Mouse (Mus musculus) embryonic facial prominence, embryonic 11.5 days (tissue): ENCODE data around the gene Olfr1177-ps. TPM values are rescaled to one million over a fixed set of nuclear protein-coding genes. Genes with fewer than 3 reads are reported as not detected.

Experiments
- ATAC-seq: fragments of 200-750 bp; cut with Nextera tagmentation; replicated peaks from 2 replicates; pipeline ENCODE4 v1.8.0; 2017; ENCODE audit warnings: low read depth; ENCODE audit not compliant: insufficient number of reproducible peaks, low FRiP score, low TSS enrichment
- DNase-seq: peaks from one replicate; pipeline ENCODE4 v3.0.0-alpha.2; 2015; ENCODE audit warnings: low spot score
- H3K27ac ChIP-seq: fragments of 300-500 bp; sonication (generic); replicated peaks from 2 replicates; pipeline ENCODE4 v1.5.1; 2014; ENCODE audit warnings: mild to moderate bottlenecking, low read depth, low read length, control low read depth
- H3K27me3 ChIP-seq: fragments of 300-500 bp; sonication (generic); 2 replicates; pipeline ENCODE4 v1.6.1; 2014; ENCODE audit warnings: mild to moderate bottlenecking, low read length, moderate library complexity, mixed read lengths; ENCODE audit not compliant: control insufficient read depth, insufficient read depth
- H3K36me3 ChIP-seq: fragments of 300-500 bp; sonication (generic); replicated peaks from 2 replicates; pipeline ENCODE4 v1.6.1; 2014; ENCODE audit warnings: low read depth, mild to moderate bottlenecking, low read length, moderate library complexity, mixed read lengths; ENCODE audit not compliant: control insufficient read depth, insufficient read depth
- H3K4me1 ChIP-seq: fragments of 300-500 bp; sonication (generic); 2 replicates; pipeline ENCODE4 v1.6.1; 2014; ENCODE audit warnings: low read length, mixed read lengths; ENCODE audit not compliant: control insufficient read depth, insufficient read depth
- H3K4me2 ChIP-seq: fragments of 300-500 bp; sonication (generic); 2 replicates; pipeline ENCODE4 v1.6.1; 2014; ENCODE audit warnings: low read depth, mild to moderate bottlenecking, control low read depth, low read length, moderate library complexity
- H3K4me3 ChIP-seq: fragments of 300-500 bp; sonication (generic); 2 replicates; pipeline ENCODE4 v1.5.1; 2014; ENCODE audit warnings: low read depth, low read length, control low read depth
- H3K9ac ChIP-seq: fragments of 300-500 bp; sonication (generic); replicated peaks from 2 replicates; pipeline ENCODE4 v1.6.1; 2014; ENCODE audit warnings: mild to moderate bottlenecking, control low read depth, low read length
- H3K9me3 ChIP-seq: fragments of 300-500 bp; sonication (generic); replicated peaks from 2 replicates; pipeline ENCODE4 v1.6.1; 2016; ENCODE audit warnings: mild to moderate bottlenecking, low read length, inconsistent platforms, mixed read lengths; ENCODE audit not compliant: control insufficient read depth
- WGBS: fragments of 180-500 bp; shearing (Covaris S2); extraction: QIAGEN DNeasy Blood & Tissue Kit; methylation state at CpG from one replicate; pipeline ENCODE4 v1.1.7; 2014; 5-methylcytosine and 5-hydroxymethylcytosine counted together
- polyA plus RNA-seq: library from polyadenylated mRNA; unstranded; fragments of >200 nt; fragmentation: Nextera tagmentation; extraction: Ambion mirVana; gene quantifications from 2 replicates; pipeline ENCODE4 v1.2.1, GENCODE M21; 2014

Olfr1177-ps gene
- not detected in 2 replicates for polyA plus RNA-seq

GRCm38 (mm10) chr2:88346392-88346791 is at the start of gene Olfr1177-ps:
Olfr1177-ps (minus strand) TSS chr2:88346492.
- Histone ChIP-seq H3K4me3 (no peak within 1 kb of the TSS), H3K9ac (no peak within 1 kb of the TSS), H3K27ac (no peak within 1 kb of the TSS), H3K4me1 (no peaks in the 10 kb centered on the region), H3K9me3 (no peaks in the 10 kb centered on the region), H3K4me2 (no peak within 1 kb of the TSS), H3K27me3 (no peaks in the 10 kb centered on the region), H3K36me3 (no peaks in the 10 kb centered on the region)
- DNase-seq, result no peak
- WGBS, result 88% methylated on average over 1 of the region's 1 CpGs
- no peak for ATAC-seq

GRCm38 (mm10) chr2:88386762-88387161 is 40.5 kb upstream of the Olfr1177-ps start, which contains the start of gene Olfr1178:
Olfr1178 (plus strand) TSS chr2:88387062.
- ATAC-seq (no peak), DNase-seq (no peak)
- no peaks in the 10 kb centered on the region for H3K36me3 ChIP-seq
- no peak within 1 kb of the TSS for H3K4me2 ChIP-seq
- H3K9me3 ChIP-seq, result no peaks in the 10 kb centered on the region
- H3K27ac ChIP-seq, result no peak within 1 kb of the TSS
- H3K4me3 ChIP-seq, result no peak within 1 kb of the TSS
- H3K27me3 ChIP-seq, result no peaks in the 10 kb centered on the region
- WGBS, result 89% methylated on average over 1 of the region's 1 CpGs
- no peaks in the 10 kb centered on the region for H3K4me1 ChIP-seq
- H3K9ac ChIP-seq, result no peak within 1 kb of the TSS

- Histone ChIP-seq H3K27ac (no peak overlapping the region), H3K9ac (no peak overlapping the region), H3K9me3 (no peaks in the 10 kb centered on the region), H3K4me1 (no peaks in the 10 kb centered on the region), H3K36me3 (no peaks in the 10 kb centered on the region), H3K4me2 (no peak overlapping the region), H3K27me3 (no peaks in the 10 kb centered on the region), H3K4me3 (no peak overlapping the region)
- WGBS, result 6% methylated on average over 2 of the region's 2 CpGs
- DNase-seq (peak; percentile 69), ATAC-seq (no peak)
These were observed 10.0 kb upstream of the Olfr1177-ps start for GRCm38 (mm10) chr2:88356304-88356703.

GRCm38 (mm10) chr2:88336421-88336820 is 9.9 kb downstream of the Olfr1177-ps start, which contains the start of gene Olfr1176:
Olfr1176 (plus strand) TSS chr2:88336721.
- Histone ChIP-seq H3K9ac (no peak within 1 kb of the TSS), H3K27ac (no peak within 1 kb of the TSS), H3K4me1 (no peaks in the 10 kb centered on the region), H3K27me3 (no peaks in the 10 kb centered on the region), H3K4me3 (no peak within 1 kb of the TSS), H3K4me2 (no peak within 1 kb of the TSS), H3K36me3 (no peaks in the 10 kb centered on the region), H3K9me3 (no peaks in the 10 kb centered on the region)
- ATAC-seq (no peak), DNase-seq (no peak)
- WGBS, result 66% methylated on average over 1 of the region's 1 CpGs

- WGBS, result 83% methylated on average over 2 of the region's 2 CpGs
These were observed 19.2 kb downstream of the Olfr1177-ps start, which contains the start of gene Olfr1175-ps for GRCm38 (mm10) chr2:88327115-88327514. Olfr1175-ps (minus strand) TSS chr2:88327215.

GRCm38 (mm10) chr2:88315035-88315434 is 31.3 kb downstream of the Olfr1177-ps start, which contains the start of gene Olfr1174-ps:
Olfr1174-ps (minus strand) TSS chr2:88315135.
- Histone ChIP-seq H3K4me2 (no peak within 1 kb of the TSS), H3K36me3 (no peaks in the 10 kb centered on the region), H3K27me3 (no peaks in the 10 kb centered on the region), H3K4me3 (no peak within 1 kb of the TSS), H3K4me1 (no peaks in the 10 kb centered on the region), H3K9ac (no peak within 1 kb of the TSS), H3K9me3 (no peaks in the 10 kb centered on the region), H3K27ac (no peak within 1 kb of the TSS)
- ATAC-seq (no peak), DNase-seq (no peak)
- WGBS, result 93% methylated on average over 4 of the region's 4 CpGs

More at GRCm38 (mm10) chr2:88327115-88327514, 19.2 kb downstream of the Olfr1177-ps start, which contains the start of gene Olfr1175-ps:
- Histone ChIP-seq H3K9ac (no peak within 1 kb of the TSS), H3K4me2 (no peak within 1 kb of the TSS), H3K4me3 (no peak within 1 kb of the TSS), H3K4me1 (no peaks in the 10 kb centered on the region), H3K27me3 (no peaks in the 10 kb centered on the region), H3K36me3 (no peaks in the 10 kb centered on the region), H3K9me3 (no peaks in the 10 kb centered on the region), H3K27ac (no peak within 1 kb of the TSS)
- no peak for DNase-seq
- no peak for ATAC-seq

Other genes starting within 250 kb of the Olfr1177-ps start
- not detected in 2 replicates for gene Olfr1166, start 218.2 kb downstream of the Olfr1177-ps start, polyA plus RNA-seq
- gene Olfr1167, start 191.3 kb downstream of the Olfr1177-ps start, polyA plus RNA-seq, result not detected in 2 replicates
- gene Olfr1168, start 164.6 kb downstream of the Olfr1177-ps start, polyA plus RNA-seq, result not detected in 2 replicates
- gene Olfr1170, start 118.2 kb downstream of the Olfr1177-ps start, polyA plus RNA-seq, result not detected in 2 replicates
- not detected in 2 replicates for gene Olfr1173, start 66.6 kb downstream of the Olfr1177-ps start, polyA plus RNA-seq
- not detected in 2 replicates for gene Olfr1174-ps, start 31.4 kb downstream of the Olfr1177-ps start, polyA plus RNA-seq
- gene Olfr1175-ps, start 19.3 kb downstream of the Olfr1177-ps start, polyA plus RNA-seq, result not detected in 2 replicates
- not detected in 2 replicates for gene Olfr1176, start 9.8 kb downstream of the Olfr1177-ps start, polyA plus RNA-seq
- gene Olfr1178, start 40.6 kb upstream of the Olfr1177-ps start, polyA plus RNA-seq, result not detected in 2 replicates
- not detected in 2 replicates for gene Olfr1179, start 60.0 kb upstream of the Olfr1177-ps start, polyA plus RNA-seq
- gene Olfr1180, start 72.7 kb upstream of the Olfr1177-ps start, polyA plus RNA-seq, result not detected in 2 replicates
- not detected in 2 replicates for gene Olfr1181, start 79.7 kb upstream of the Olfr1177-ps start, polyA plus RNA-seq
- gene Gm13757, start 102.6 kb upstream of the Olfr1177-ps start, polyA plus RNA-seq, result not detected in 2 replicates
- gene Olfr1183, start 108.4 kb upstream of the Olfr1177-ps start, polyA plus RNA-seq, result not detected in 2 replicates
- gene Olfr1184, start 137.1 kb upstream of the Olfr1177-ps start, polyA plus RNA-seq, result not detected in 2 replicates
- not detected in 2 replicates for gene Olfr1185-ps1, start 146.8 kb upstream of the Olfr1177-ps start, polyA plus RNA-seq
- not detected in 2 replicates for gene Olfr1186, start 172.1 kb upstream of the Olfr1177-ps start, polyA plus RNA-seq
- not detected in 2 replicates for gene Olfr1188, start 210.4 kb upstream of the Olfr1177-ps start, polyA plus RNA-seq
- gene Olfr1189, start 240.0 kb upstream of the Olfr1177-ps start, polyA plus RNA-seq, result not detected in 2 replicates